Mouse (Mus musculus): ENCODE results near the gene Ifna1. TPM values are rescaled to one million over a fixed set of nuclear protein-coding genes. Genes with fewer than 3 reads are reported as not detected.

Gene Ifna1
- total RNA-seq, 2 experiments from 2014 or later: not detected

- no peak for DNase-seq (ENCODE audit: low spot score in 2 of 2)
These were observed 18.3 kb downstream of the Ifna1 start for GRCm38 (mm10) chr4:88867926-88868911.

DNA sequence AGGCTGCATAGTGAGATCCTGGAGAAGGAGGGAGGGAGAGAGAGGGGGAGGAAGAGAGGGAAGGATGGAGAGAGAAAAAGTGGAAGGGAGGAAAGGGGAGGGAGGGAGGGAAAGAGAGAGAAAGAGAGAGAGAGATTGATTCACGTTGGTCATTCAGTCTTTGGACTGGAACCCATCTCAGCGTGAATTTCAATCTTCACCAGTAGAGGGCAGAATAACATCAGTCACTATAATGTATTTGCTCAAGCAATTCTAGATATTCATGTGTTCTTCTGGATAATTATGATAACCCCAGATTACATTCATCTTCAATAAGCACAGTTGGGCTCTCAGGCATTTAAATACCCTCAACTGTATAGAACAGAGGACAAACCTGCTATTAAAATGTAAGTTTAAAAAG lies 22.8 kb downstream of the Ifna1 start:
- DNase-seq (ENCODE audit: low spot score in 2 of 2): no peak

GRCm38 (mm10) chr4:88875435-88876095 lies 25.7 kb downstream of the Ifna1 start:
- DNase-seq (ENCODE audit: low spot score in 2 of 2): no peak

DNA sequence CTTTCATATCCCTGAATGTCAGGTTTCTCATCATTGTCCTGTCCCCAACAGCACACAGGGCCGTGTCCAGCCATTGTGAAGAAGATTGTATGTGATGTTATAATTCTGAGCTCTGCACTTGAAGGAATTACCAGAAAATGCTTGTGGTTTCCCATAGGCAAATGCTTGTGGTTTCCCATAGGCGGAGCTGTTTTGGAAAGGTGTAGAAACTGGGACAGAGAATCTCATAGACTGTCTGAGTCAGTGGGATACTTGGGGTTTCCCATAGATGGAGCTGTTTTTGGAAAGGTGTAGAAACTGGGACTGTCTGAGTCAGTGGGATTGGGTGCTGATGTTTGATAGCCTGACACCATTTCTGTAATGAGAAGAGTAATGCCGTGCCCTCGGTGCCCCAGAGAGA lies 26.6 kb downstream of the Ifna1 start:
- no peak for DNase-seq (ENCODE audit: low spot score in 2 of 2)

DNA sequence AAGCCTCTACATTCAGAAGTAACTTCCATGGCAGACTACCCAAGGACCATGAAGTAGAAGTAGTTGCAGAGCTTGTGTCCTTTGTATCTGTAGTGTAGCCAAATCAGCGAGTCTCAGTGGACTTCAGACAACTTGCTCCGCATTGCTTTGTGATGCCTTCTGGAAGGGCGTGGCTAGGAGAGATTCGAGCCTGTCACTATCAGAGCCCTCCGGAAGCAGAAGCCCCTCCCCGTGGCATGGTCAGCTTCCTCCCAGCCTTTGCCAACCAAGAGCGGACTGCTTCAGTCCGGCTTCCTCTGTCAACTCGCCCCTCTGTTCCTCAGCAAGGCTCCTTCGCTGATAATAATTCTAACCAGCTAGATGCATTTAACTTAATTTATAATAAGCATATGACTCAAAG lies 28.4 kb downstream of the Ifna1 start:
- no peak for DNase-seq (ENCODE audit: low spot score in 2 of 2)

DNA sequence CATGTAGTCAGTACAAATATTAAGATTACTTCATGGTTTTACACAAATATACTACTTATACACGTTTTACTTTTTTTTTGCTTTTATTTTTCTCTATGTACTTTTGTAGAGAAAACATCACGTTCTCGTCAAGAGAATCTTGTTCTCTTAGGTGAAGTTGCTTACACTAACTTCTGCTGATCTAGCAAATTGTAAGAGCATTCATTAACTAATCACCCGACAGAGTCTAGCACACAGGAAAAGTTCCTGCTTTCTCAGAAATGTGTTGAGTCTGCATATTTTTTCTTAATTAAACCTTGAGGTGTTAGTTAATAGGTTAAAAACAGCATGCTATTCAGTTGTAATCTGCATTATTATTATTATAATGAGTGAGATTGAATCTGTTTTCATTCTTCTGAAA lies 28.9 kb downstream of the Ifna1 start:
- DNase-seq (ENCODE audit: low spot score in 2 of 2): no peak

DNA sequence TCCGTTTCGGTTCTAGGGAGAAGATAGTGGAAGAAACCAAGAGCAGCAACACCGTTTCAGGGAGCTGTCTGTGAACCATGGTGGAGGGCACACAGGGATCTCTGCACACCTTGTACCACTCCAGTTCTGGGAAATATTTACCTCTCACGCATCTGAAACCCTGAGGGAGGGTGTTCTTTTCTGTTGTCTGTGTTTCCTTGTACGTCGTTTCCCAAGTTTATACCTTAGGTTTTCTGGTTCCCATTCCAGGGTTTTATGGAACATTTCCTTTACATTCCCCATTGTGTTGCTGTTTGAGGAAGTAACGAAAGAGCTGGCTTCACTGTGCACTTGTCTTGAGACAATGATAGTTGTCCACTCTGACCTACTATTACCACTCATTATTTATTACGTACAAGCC lies 30.2 kb downstream of the Ifna1 start, which contains the start of gene Ifne:
TSS of gene Ifne (minus strand) at position 101 of the 400 bp plus-strand sequence.
- DNase-seq (ENCODE audit: low spot score in 2 of 2): no peak

DNA sequence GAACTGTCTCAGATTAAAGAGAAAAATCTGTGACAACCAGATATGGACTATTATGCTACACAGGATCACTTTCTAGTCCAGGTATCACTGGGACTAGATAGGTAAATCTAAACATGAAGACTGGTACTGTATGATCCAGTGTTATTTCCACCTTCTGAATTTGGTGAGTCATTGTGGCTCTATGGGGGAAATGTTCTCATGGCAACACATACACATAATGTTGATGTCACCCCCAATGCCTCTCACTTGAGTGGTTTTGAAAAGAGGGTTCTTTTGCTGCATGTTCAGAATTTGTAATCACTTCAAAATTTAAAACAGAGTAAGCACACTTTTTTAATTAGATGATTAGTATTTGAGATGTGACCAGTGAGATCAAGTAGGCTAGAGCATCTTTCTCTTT lies 38.3 kb downstream of the Ifna1 start:
- DNase-seq (ENCODE audit: low spot score in 2 of 2): no peak

DNA sequence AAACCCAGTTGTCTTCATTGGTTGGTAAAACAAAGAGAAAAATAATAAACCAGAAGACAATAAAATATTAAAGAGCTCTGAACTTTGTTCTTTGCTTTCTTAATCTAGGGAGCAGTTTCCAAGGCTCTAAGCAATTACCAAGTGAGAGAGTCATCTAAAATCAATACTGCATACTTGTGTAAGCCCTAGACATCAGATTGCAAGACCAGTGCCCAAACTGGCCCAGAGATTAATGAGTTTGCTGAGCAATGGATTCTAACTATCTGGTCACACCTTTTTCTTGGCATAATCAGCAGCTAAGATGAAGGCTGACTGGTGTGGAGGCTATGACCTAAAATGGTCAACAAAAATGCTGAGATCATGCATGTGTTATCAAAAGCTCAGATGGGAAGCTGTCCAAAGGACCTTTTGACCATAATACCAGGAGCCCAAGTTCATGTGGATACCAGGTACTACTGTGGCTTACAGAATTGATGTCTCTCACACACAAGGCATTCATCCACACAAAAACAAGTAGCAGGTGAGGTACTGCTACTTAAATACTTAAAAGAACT lies 43.4 kb downstream of the Ifna1 start:
- DNase-seq (ENCODE audit: low spot score in 2 of 2): no peak

Other genes with a start within 250 kb of the Ifna1 start
- not detected for gene Ifna12, start 246.7 kb upstream of the Ifna1 start, total RNA-seq (2021)
- not detected for gene C87499, start 215.7 kb upstream of the Ifna1 start, total RNA-seq (2021)
- gene Ifna13, start 205.6 kb upstream of the Ifna1 start, total RNA-seq (2021): not detected
- gene Ifna16, start 173.2 kb upstream of the Ifna1 start, total RNA-seq (2021): not detected
- not detected for gene Ifna2, start 166.2 kb upstream of the Ifna1 start, total RNA-seq (2021)
- gene Ifnab, start 158.7 kb upstream of the Ifna1 start, total RNA-seq (2021): not detected
- under 1 TPM; 0.31 to 0.48 TPM for gene Gm26566, start 128.3 kb upstream of the Ifna1 start, total RNA-seq (2021)
- gene Klhl9, start 127.6 kb upstream of the Ifna1 start, total RNA-seq (2021): 10 to 100 TPM; 85.2 to 88.5 TPM
- gene Gm13271, start 95.2 kb upstream of the Ifna1 start, total RNA-seq (2021): not detected
- not detected for gene Gm13283, start 90.0 kb upstream of the Ifna1 start, total RNA-seq (2021)
- gene Gm13290, start 76.3 kb upstream of the Ifna1 start, total RNA-seq (2021): not detected
- not detected for gene Gm13289, start 73.2 kb upstream of the Ifna1 start, total RNA-seq (2021)
- not detected for gene Gm13272, start 70.2 kb upstream of the Ifna1 start, total RNA-seq (2021)
- gene Ifnz, start 68.0 kb upstream of the Ifna1 start, total RNA-seq (2021): not detected
- not detected for gene Gm13276, start 64.4 kb upstream of the Ifna1 start, total RNA-seq (2021)
- not detected for gene Gm13277, start 61.5 kb upstream of the Ifna1 start, total RNA-seq (2021)
- not detected for gene Gm13278, start 58.5 kb upstream of the Ifna1 start, total RNA-seq (2021)
- not detected for gene Gm13275, start 55.6 kb upstream of the Ifna1 start, total RNA-seq (2021)
- not detected for gene Gm13279, start 52.7 kb upstream of the Ifna1 start, total RNA-seq (2021)
- gene Gm13285, start 50.4 kb upstream of the Ifna1 start, total RNA-seq (2021): under 1 TPM in 1 of 2 experiments, not detected in 1; 0.50 TPM
- gene Gm13287, start 46.8 kb upstream of the Ifna1 start, total RNA-seq (2021): not detected
- not detected for gene Gm13288, start 44.6 kb upstream of the Ifna1 start, total RNA-seq (2021)
- gene Ifna7, start 33.9 kb upstream of the Ifna1 start, total RNA-seq (2021): not detected
- not detected for gene Ifna11, start 30.1 kb upstream of the Ifna1 start, total RNA-seq (2021)
- gene Ifna6, start 22.7 kb upstream of the Ifna1 start, total RNA-seq (2021): not detected
- not detected for gene Ifna5, start 14.6 kb upstream of the Ifna1 start, total RNA-seq (2021)
- gene Ifna4, start 8.2 kb upstream of the Ifna1 start, total RNA-seq (2021): not detected
- not detected for gene Ifne, start 30.1 kb downstream of the Ifna1 start, total RNA-seq (2021)

Measured in adrenal gland, postnatal 4 days (tissue).